Mouse (Mus musculus) c-Kit-positive CD71-positive TER-119-positive erythroid progenitor cells, embryonic 14.5 days (primary cell): ENCODE results near the gene Cep152.

Experiments
- DNase-seq: peaks from one replicate; pipeline ENCODE4 v3.0.0-alpha.2; 2013; ENCODE audit warnings: low spot score

Gene Cep152

GRCm38 (mm10) chr2:125624837-125625351, at the start of gene Cep152:
Cep152 (minus strand) TSS chr2:125625113.
- DNase-seq = peak; percentile 95

GRCm38 (mm10) chr2:125672957-125673631, 48.2 kb upstream of the Cep152 start, which contains the start of gene Eid1:
Eid1 (plus strand) TSS chr2:125673095.
- DNase-seq = peak; percentile 61

- DNase-seq = no peak
These were observed 47.6 kb upstream of the Cep152 start for GRCm38 (mm10) chr2:125672568-125672956.

- DNase-seq = no peak
These were observed 45.9 kb upstream of the Cep152 start for GRCm38 (mm10) chr2:125670846-125671245.

GRCm38 (mm10) chr2:125667721-125668120, 42.8 kb upstream of the Cep152 start:
- DNase-seq = no peak

- DNase-seq = no peak
These were observed 42.3 kb upstream of the Cep152 start for GRCm38 (mm10) chr2:125667184-125667583.

GRCm38 (mm10) chr2:125666668-125667067, 41.8 kb upstream of the Cep152 start:
- peak; percentile 54 for DNase-seq

- DNase-seq = peak; percentile 53
These were observed 41.0 kb upstream of the Cep152 start for GRCm38 (mm10) chr2:125665909-125666308.

GRCm38 (mm10) chr2:125665213-125665612, 40.3 kb upstream of the Cep152 start:
- DNase-seq = no peak

GRCm38 (mm10) chr2:125662517-125662916, 37.6 kb upstream of the Cep152 start:
- DNase-seq = no peak

- no peak for DNase-seq
These were observed 36.2 kb upstream of the Cep152 start for GRCm38 (mm10) chr2:125661156-125661555.

- DNase-seq = no peak
These were observed 35.7 kb upstream of the Cep152 start for GRCm38 (mm10) chr2:125660537-125661130.

GRCm38 (mm10) chr2:125659823-125660536, 35.1 kb upstream of the Cep152 start:
- DNase-seq = peak; percentile 74

- no peak for DNase-seq
These were observed 30.5 kb upstream of the Cep152 start for GRCm38 (mm10) chr2:125655391-125655790.

- no peak for DNase-seq
These were observed 28.4 kb upstream of the Cep152 start for GRCm38 (mm10) chr2:125653286-125653685.

- no peak for DNase-seq
These were observed 26.6 kb upstream of the Cep152 start for GRCm38 (mm10) chr2:125651563-125651962.

GRCm38 (mm10) chr2:125650742-125651352, 25.9 kb upstream of the Cep152 start:
- DNase-seq = no peak

GRCm38 (mm10) chr2:125650038-125650437, 25.1 kb upstream of the Cep152 start:
- no peak for DNase-seq

GRCm38 (mm10) chr2:125644912-125645311, 20.0 kb upstream of the Cep152 start:
- no peak for DNase-seq

- no peak for DNase-seq
These were observed 12.4 kb upstream of the Cep152 start for GRCm38 (mm10) chr2:125637331-125637730.

GRCm38 (mm10) chr2:125630010-125630409, 5.1 kb upstream of the Cep152 start:
- DNase-seq = no peak

GRCm38 (mm10) chr2:125628487-125628886, 3.6 kb upstream of the Cep152 start:
- DNase-seq = no peak
